Mouse (Mus musculus): ENCODE data around the gene 0610009B22Rik. TPM values are rescaled to one million over a fixed set of nuclear protein-coding genes. Genes with fewer than 3 reads are reported as not detected.
A peak's percentile ranks its signal among the peaks of the same experiment; 100 is the strongest.

0610009B22Rik gene
- polyA plus RNA-seq, 1 experiment from 2014 or later = 61.9 TPM

DNA sequence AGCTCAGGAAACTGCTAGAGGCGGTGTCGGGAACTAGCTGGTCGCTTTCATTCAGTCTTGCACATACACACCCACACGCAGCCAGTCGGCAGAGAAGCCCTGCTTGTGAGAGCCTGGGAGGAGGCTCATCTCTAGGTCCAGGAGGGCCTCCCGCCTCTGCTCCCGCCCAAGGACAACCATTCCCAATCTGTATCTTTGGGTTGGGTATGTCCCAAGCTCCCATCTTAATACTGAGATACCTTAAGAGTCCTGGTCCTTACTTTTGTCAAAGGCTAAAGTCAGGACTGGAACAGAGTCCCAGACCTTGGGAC, 38.8 kb downstream of the 0610009B22Rik start:
- H3K4me1 ChIP-seq (ENCODE audit: insufficient read depth) = peaks cover 17% of the 10 kb centered on the region
- H3K9me3 ChIP-seq (ENCODE audit: low read length) = no peaks in the 10 kb centered on the region
- ATAC-seq (no peak), DNase-seq (no peak)
- TF ChIP-seq EP300 (IDR thresholded peaks at IDR 0.05; ENCODE audit: low read depth) = no peak
- TF ChIP-seq CTCF (IDR thresholded peaks at IDR 0.05; ENCODE audit: low read depth) = no peak
- peak overlapping the region; percentile 67 for H3K9ac ChIP-seq (replicated peaks)
- H3K36me3 ChIP-seq (replicated peaks; ENCODE audit: insufficient read depth, low read length) = peaks cover 4% of the 10 kb centered on the region; the same call in 1 of the 2 replicates
- H3K4me3 ChIP-seq (ENCODE audit: low read depth, low read length) = peak overlapping the region; percentile 59
- H3K4me2 ChIP-seq (ENCODE audit: low read depth, low read length) = peak overlapping the region; percentile 80
- 4% methylated on average over 7 of the region's 7 CpGs for WGBS (ENCODE audit: insufficient replicate concordance)
- H3K27ac ChIP-seq (ENCODE audit: low read depth) = no peak overlapping the region
- H3K27me3 ChIP-seq (ENCODE audit: insufficient read depth, low read length) = peaks cover 11% of the 10 kb centered on the region

DNA sequence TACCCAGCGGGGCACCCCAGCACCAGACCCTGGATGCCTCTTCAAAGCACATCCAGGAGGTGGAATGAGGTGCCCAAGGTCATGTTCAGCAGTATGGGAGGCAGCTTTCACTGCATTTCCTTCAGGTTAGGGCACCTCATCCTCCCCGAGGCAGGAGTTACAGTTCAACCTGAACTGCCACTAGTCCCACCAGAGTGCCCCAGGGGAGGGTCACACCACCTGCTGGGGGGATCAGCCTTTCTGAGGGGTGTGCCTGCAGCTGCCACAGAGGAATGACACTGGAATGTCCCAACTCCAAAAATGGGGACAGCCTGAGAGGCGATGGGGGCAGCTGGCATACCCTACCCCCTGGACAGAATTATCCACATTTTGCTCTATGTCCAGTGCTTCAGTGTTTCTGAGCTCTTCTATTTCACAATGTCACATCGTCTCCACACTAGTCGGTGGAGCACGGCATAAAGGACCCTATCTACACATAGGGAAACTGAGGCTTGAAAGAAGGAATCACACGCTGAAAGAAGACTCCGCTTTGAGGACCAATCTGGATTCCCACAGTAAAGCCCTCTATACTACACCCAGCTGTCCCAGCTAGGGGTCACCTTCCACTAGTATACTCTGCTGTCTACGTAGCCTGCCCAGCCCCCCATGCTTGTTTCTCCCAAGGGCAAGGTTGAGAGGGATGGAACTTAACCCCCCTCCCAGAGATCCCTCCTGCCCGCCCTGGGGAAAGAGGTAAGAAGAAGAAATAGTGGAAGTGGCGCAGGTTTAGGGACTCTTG, 39.4 kb downstream of the 0610009B22Rik start:
- ATAC-seq (no peak), DNase-seq (no peak)
- Histone ChIP-seq H3K36me3 (replicated peaks; ENCODE audit: insufficient read depth, low read length) (peaks cover 4% of the 10 kb centered on the region; the same call in 1 of the 2 replicates), H3K4me2 (ENCODE audit: low read depth, low read length) (peak overlapping the region; percentile 80), H3K27ac (ENCODE audit: low read depth) (peak overlapping the region; percentile 16; the same call in 1 of the 2 replicates), H3K4me3 (ENCODE audit: low read depth, low read length) (peak overlapping the region; percentile 59), H3K9me3 (ENCODE audit: low read length) (no peaks in the 10 kb centered on the region), H3K4me1 (ENCODE audit: insufficient read depth) (peaks cover 20% of the 10 kb centered on the region), H3K27me3 (ENCODE audit: insufficient read depth, low read length) (peaks cover 11% of the 10 kb centered on the region), H3K9ac (replicated peaks) (peak overlapping the region; percentile 67; the same call in 1 of the 2 replicates)
- WGBS (ENCODE audit: insufficient replicate concordance) = 36% methylated on average over 11 of the region's 11 CpGs
- no peak for TF ChIP-seq CTCF (IDR thresholded peaks at IDR 0.05; ENCODE audit: low read depth)
- TF ChIP-seq EP300 (IDR thresholded peaks at IDR 0.05; ENCODE audit: low read depth) = no peak

DNA sequence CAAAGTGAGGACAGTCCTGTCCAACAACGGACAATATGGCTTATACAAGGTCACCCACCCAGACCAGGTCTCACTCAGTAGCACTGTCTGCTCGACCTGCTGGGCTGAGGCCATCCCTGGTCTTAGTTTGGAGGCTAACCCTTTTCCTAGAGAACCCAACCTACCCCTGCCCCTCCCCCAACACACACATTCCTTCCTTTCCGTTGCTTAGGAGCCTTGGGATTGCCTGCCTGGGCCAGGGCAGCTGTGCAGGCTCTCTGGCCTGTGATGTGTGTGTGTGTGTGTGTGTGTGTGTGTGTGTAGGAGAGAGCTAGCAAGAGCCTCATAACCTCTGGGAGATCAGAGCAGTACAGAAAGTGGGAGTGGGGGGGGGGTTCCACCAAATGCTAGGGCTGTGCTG, 40.1 kb downstream of the 0610009B22Rik start:
- TF ChIP-seq CTCF (IDR thresholded peaks at IDR 0.05; ENCODE audit: low read depth) (no peak), EP300 (IDR thresholded peaks at IDR 0.05; ENCODE audit: low read depth) (no peak)
- H3K4me3 ChIP-seq (ENCODE audit: low read depth, low read length) = no peak overlapping the region
- DNase-seq (no peak), ATAC-seq (no peak)
- H3K9me3 ChIP-seq (ENCODE audit: low read length) = no peaks in the 10 kb centered on the region
- 55% methylated on average over 3 of the region's 3 CpGs for WGBS (ENCODE audit: insufficient replicate concordance)
- H3K9ac ChIP-seq (replicated peaks) = no peak overlapping the region
- peaks cover 22% of the 10 kb centered on the region for H3K4me1 ChIP-seq (ENCODE audit: insufficient read depth)
- peaks cover 4% of the 10 kb centered on the region; the same call in 1 of the 2 replicates for H3K36me3 ChIP-seq (replicated peaks; ENCODE audit: insufficient read depth, low read length)
- no peak overlapping the region for H3K27ac ChIP-seq (ENCODE audit: low read depth)
- peak overlapping the region; percentile 80; the same call in 1 of the 2 replicates for H3K4me2 ChIP-seq (ENCODE audit: low read depth, low read length)
- H3K27me3 ChIP-seq (ENCODE audit: insufficient read depth, low read length) = peaks cover 11% of the 10 kb centered on the region

- TF ChIP-seq CTCF (IDR thresholded peaks at IDR 0.05; ENCODE audit: low read depth) (no peak), EP300 (IDR thresholded peaks at IDR 0.05; ENCODE audit: low read depth) (no peak)
- 44% methylated on average over 15 of the region's 15 CpGs for WGBS (ENCODE audit: insufficient replicate concordance)
- ATAC-seq = peak; percentile 43
Observed at GRCm38 (mm10) chr11:51646751-51647667, 41.7 kb downstream of the 0610009B22Rik start.

DNA sequence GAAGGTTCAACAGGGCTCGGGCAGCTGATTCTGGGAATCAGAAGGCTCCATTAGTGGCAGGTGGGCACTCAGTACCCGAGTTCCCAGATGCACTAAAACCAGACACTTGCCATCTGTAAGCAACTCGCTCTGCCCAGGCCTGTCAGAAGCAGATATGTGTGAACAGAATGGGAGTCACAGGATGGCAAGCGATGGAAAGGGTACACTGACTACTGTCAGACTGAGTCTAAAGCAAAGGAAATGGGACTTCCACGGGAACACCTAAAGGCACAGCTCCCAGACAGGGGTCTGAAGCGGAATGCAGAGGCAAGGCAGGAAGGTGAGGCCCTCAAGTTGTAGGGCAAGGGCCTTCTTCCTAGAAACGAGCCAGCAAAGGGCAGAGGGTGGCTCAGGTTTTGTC, 42.4 kb downstream of the 0610009B22Rik start:
- Histone ChIP-seq H3K4me1 (ENCODE audit: insufficient read depth) (peaks cover 22% of the 10 kb centered on the region), H3K9ac (replicated peaks) (no peak overlapping the region)

More at GRCm38 (mm10) chr11:51646751-51647667, 41.7 kb downstream of the 0610009B22Rik start:
- Histone ChIP-seq H3K36me3 (replicated peaks; ENCODE audit: insufficient read depth, low read length) (peaks cover 4% of the 10 kb centered on the region; the same call in 1 of the 2 replicates), H3K9me3 (ENCODE audit: low read length) (no peaks in the 10 kb centered on the region), H3K27ac (ENCODE audit: low read depth) (peak overlapping the region; percentile 79), H3K27me3 (ENCODE audit: insufficient read depth, low read length) (peaks cover 11% of the 10 kb centered on the region), H3K4me3 (ENCODE audit: low read depth, low read length) (no peak overlapping the region), H3K4me1 (ENCODE audit: insufficient read depth) (peaks cover 22% of the 10 kb centered on the region), H3K4me2 (ENCODE audit: low read depth, low read length) (peak overlapping the region; percentile 48), H3K9ac (replicated peaks) (no peak overlapping the region; the same call in 1 of the 2 replicates)
- DNase-seq = peak; percentile 39

GRCm38 (mm10) chr11:51645293-51645692, 43.4 kb downstream of the 0610009B22Rik start:
- Histone ChIP-seq H3K9me3 (ENCODE audit: low read length) (no peaks in the 10 kb centered on the region), H3K4me3 (ENCODE audit: low read depth, low read length) (no peak overlapping the region), H3K36me3 (replicated peaks; ENCODE audit: insufficient read depth, low read length) (peaks cover 4% of the 10 kb centered on the region; the same call in 1 of the 2 replicates), H3K27ac (ENCODE audit: low read depth) (peak overlapping the region; percentile 70), H3K9ac (replicated peaks) (no peak overlapping the region), H3K4me1 (ENCODE audit: insufficient read depth) (peaks cover 20% of the 10 kb centered on the region), H3K4me2 (ENCODE audit: low read depth, low read length) (no peak overlapping the region), H3K27me3 (ENCODE audit: insufficient read depth, low read length) (peaks cover 11% of the 10 kb centered on the region)
- 85% methylated on average over 13 of the region's 13 CpGs for WGBS (ENCODE audit: insufficient replicate concordance)
- no peak for ATAC-seq
- no peak for DNase-seq
- TF ChIP-seq CTCF (IDR thresholded peaks at IDR 0.05; ENCODE audit: low read depth) (no peak), EP300 (IDR thresholded peaks at IDR 0.05; ENCODE audit: low read depth) (no peak)

More for the DNA sequence above, 42.4 kb downstream of the 0610009B22Rik start:
- peaks cover 4% of the 10 kb centered on the region; the same call in 1 of the 2 replicates for H3K36me3 ChIP-seq (replicated peaks; ENCODE audit: insufficient read depth, low read length)
- H3K4me3 ChIP-seq (ENCODE audit: low read depth, low read length) = no peak overlapping the region
- no peak for ATAC-seq
- peaks cover 11% of the 10 kb centered on the region for H3K27me3 ChIP-seq (ENCODE audit: insufficient read depth, low read length)
- no peaks in the 10 kb centered on the region for H3K9me3 ChIP-seq (ENCODE audit: low read length)
- 68% methylated on average over 7 of the region's 7 CpGs for whole genome bisulfite sequencing (ENCODE audit: insufficient replicate concordance)
- no peak for TF ChIP-seq CTCF (IDR thresholded peaks at IDR 0.05; ENCODE audit: low read depth)
- no peak for TF ChIP-seq EP300 (IDR thresholded peaks at IDR 0.05; ENCODE audit: low read depth)
- H3K4me2 ChIP-seq (ENCODE audit: low read depth, low read length) = no peak overlapping the region
- DNase-seq = no peak
- peak overlapping the region; percentile 79; the same call in 1 of the 2 replicates for H3K27ac ChIP-seq (ENCODE audit: low read depth)
